Mouse (Mus musculus) forebrain, embryonic 15.5 days (tissue): ENCODE data around the gene Ptprb. TPM values are rescaled to one million over a fixed set of nuclear protein-coding genes. Genes with fewer than 3 reads are reported as not detected.

Source experiments
- ATAC-seq: fragments of 200-750 bp; cut with Nextera tagmentation; replicated peaks from 2 replicates; pipeline ENCODE4 v1.8.0; 2017; ENCODE audit warnings: mild to moderate bottlenecking, moderate TSS enrichment, moderate library complexity
- H3K27ac ChIP-seq: fragments of 300-500 bp; sonication (generic); replicated peaks from 2 replicates; pipeline ENCODE4 v1.5.1; 2015; ENCODE audit warnings: mild to moderate bottlenecking, inconsistent platforms
- H3K27me3 ChIP-seq: fragments of 300-500 bp; sonication (generic); 2 replicates; pipeline ENCODE4 v1.6.1; 2015; ENCODE audit warnings: inconsistent platforms
- H3K36me3 ChIP-seq: fragments of 300-500 bp; sonication (generic); 2 replicates; pipeline ENCODE4 v1.6.1; 2015; ENCODE audit warnings: mild to moderate bottlenecking, inconsistent platforms
- H3K4me1 ChIP-seq: fragments of 300-500 bp; sonication (generic); 2 replicates; pipeline ENCODE4 v1.6.1; 2015; ENCODE audit warnings: inconsistent platforms
- H3K4me2 ChIP-seq: fragments of 300-500 bp; sonication (generic); replicated peaks from 2 replicates; pipeline ENCODE4 v1.6.1; 2015; ENCODE audit warnings: mild to moderate bottlenecking, inconsistent platforms
- H3K4me3 ChIP-seq: fragments of 300-500 bp; sonication (generic); 2 replicates; pipeline ENCODE4 v1.5.1; 2015; ENCODE audit warnings: mild to moderate bottlenecking, inconsistent platforms
- H3K9ac ChIP-seq: fragments of 300-500 bp; sonication (generic); replicated peaks from 2 replicates; pipeline ENCODE4 v1.6.1; 2015; ENCODE audit warnings: mild to moderate bottlenecking, inconsistent platforms
- H3K9me3 ChIP-seq: fragments of 300-500 bp; sonication (generic); 2 replicates; pipeline ENCODE4 v1.6.1; 2016; ENCODE audit warnings: inconsistent platforms
- WGBS: fragments of 180-500 bp; shearing (Covaris S2); methylation state at CpG from one replicate; pipeline ENCODE4 v1.1.7; 2015; ENCODE audit warnings: mixed read lengths; 5-methylcytosine and 5-hydroxymethylcytosine counted together
- polyA plus RNA-seq: library from polyadenylated mRNA; unstranded; fragments of >200 nt; fragmentation: Nextera tagmentation; extraction: Ambion mirVana; gene quantifications from 2 replicates; pipeline ENCODE4 v1.2.1, GENCODE M21; 2015

Gene Ptprb
- polyA plus RNA-seq, 1 experiment from 2014 or later, result 2.4 TPM

DNA sequence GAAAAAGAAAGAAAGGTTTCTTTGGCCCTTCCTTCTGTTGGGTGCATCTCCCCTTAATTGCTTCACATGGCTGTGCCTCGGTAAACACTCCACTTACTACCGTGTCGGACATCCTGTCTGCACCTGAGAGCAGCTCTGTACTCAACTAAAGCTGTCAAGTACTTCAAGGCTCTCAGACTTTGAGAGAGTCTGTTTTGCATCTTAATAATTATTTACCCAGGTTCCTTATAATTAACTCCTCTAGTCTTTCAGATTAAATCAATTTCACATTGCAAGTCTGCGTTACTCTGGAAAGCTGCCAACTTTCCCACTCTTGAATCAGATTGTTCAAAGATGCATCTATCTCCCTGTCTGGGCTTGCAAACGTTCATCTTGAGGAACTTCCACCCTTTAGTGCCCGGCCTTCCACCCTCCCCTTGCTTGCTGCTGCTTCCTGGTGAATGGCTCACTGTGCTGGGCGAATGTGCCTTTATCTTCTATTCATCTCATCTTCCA, 111.1 kb downstream of the Ptprb start:
- ATAC-seq, result peak; percentile 65
- Histone ChIP-seq H3K4me3 (no peak overlapping the region), H3K4me2 (no peak overlapping the region), H3K36me3 (no peaks in the 10 kb centered on the region), H3K9ac (no peak overlapping the region), H3K9me3 (no peaks in the 10 kb centered on the region), H3K27me3 (peaks cover 3% of the 10 kb centered on the region; the same call in 1 of the 2 replicates), H3K4me1 (peaks cover 14% of the 10 kb centered on the region), H3K27ac (0 out of 2 replicates have a peak overlapping the region, but pooled peaks have one; percentile 19)
- WGBS, result 12% methylated on average over 7 of the region's 7 CpGs

- H3K27me3 ChIP-seq, result no peaks in the 10 kb centered on the region
- H3K4me2 ChIP-seq, result no peak overlapping the region
- WGBS, result 60% methylated on average over 6 of the region's 6 CpGs
- H3K27ac ChIP-seq, result no peak overlapping the region
- ATAC-seq, result no peak
- no peaks in the 10 kb centered on the region for H3K9me3 ChIP-seq
- no peak overlapping the region for H3K9ac ChIP-seq
- H3K4me3 ChIP-seq, result no peak overlapping the region
- no peaks in the 10 kb centered on the region for H3K36me3 ChIP-seq
- H3K4me1 ChIP-seq, result peaks cover 14% of the 10 kb centered on the region
Measured at GRCm38 (mm10) chr10:116388840-116389239, 113.5 kb downstream of the Ptprb start.

- H3K27me3 ChIP-seq, result no peaks in the 10 kb centered on the region
- no peaks in the 10 kb centered on the region for H3K36me3 ChIP-seq
- no peak overlapping the region for H3K27ac ChIP-seq
- H3K9ac ChIP-seq, result no peak overlapping the region
- no peak overlapping the region for H3K4me3 ChIP-seq
- H3K4me2 ChIP-seq, result no peak overlapping the region
- no peaks in the 10 kb centered on the region for H3K4me1 ChIP-seq
- WGBS, result 59% methylated on average over 9 of the region's 9 CpGs
- ATAC-seq, result no peak
- no peaks in the 10 kb centered on the region for H3K9me3 ChIP-seq
Measured at GRCm38 (mm10) chr10:116393790-116394475, 118.6 kb downstream of the Ptprb start.

DNA sequence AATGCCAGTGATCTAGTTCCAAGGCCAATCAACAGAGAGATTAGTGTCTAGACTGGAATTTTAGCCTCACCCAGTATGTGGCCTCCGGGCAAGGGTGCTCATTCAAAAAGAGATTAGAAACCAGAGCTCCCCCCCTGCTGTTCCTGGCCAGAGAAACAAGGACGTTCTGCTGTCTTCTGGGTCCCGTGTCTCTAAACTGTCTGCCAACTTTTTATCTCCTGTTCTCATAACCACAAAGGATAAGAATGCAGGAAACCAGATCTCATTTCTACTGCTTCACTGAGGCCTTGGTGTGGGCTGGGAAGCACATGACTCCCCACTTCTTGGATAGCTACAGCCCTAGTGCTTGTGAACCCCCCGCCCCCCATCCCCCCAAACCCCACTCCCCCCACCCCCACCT, 119.3 kb downstream of the Ptprb start:
- Histone ChIP-seq H3K4me3 (no peak overlapping the region), H3K27ac (no peak overlapping the region), H3K27me3 (no peaks in the 10 kb centered on the region), H3K4me1 (no peaks in the 10 kb centered on the region), H3K36me3 (no peaks in the 10 kb centered on the region), H3K9me3 (no peaks in the 10 kb centered on the region), H3K9ac (no peak overlapping the region), H3K4me2 (no peak overlapping the region)
- no peak for ATAC-seq
- WGBS, result 14% methylated on average over 4 of the region's 4 CpGs

DNA sequence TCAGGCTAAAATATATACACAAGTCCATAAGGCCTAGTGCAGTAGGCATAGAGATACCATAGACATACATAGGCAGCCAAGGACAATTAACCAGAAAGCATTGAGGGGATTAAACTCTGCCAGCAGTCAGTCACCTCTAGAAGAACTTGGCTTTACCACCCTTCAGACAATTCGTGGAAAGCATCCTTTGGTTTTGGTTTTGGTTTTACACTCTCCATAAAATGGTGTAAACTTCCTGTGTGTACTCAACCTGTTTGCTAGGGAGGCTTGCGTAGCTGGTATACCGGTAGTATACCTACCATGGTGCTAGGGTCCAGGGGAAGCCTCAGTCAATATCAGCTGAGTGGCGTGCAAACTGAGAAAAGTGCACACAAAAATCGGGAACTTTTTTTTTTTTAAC, 121.0 kb downstream of the Ptprb start:
- Histone ChIP-seq H3K36me3 (no peaks in the 10 kb centered on the region), H3K9me3 (no peaks in the 10 kb centered on the region), H3K4me2 (no peak overlapping the region), H3K4me1 (no peaks in the 10 kb centered on the region), H3K4me3 (no peak overlapping the region), H3K27ac (no peak overlapping the region), H3K27me3 (no peaks in the 10 kb centered on the region), H3K9ac (no peak overlapping the region)
- 86% methylated on average over 5 of the region's 5 CpGs for WGBS
- no peak for ATAC-seq

- Histone ChIP-seq H3K4me3 (no peak overlapping the region), H3K9ac (no peak overlapping the region), H3K4me1 (no peaks in the 10 kb centered on the region), H3K27ac (no peak overlapping the region), H3K4me2 (no peak overlapping the region), H3K27me3 (no peaks in the 10 kb centered on the region), H3K9me3 (no peaks in the 10 kb centered on the region), H3K36me3 (no peaks in the 10 kb centered on the region)
- ATAC-seq, result no peak
- WGBS, result 87% methylated on average over 13 of the region's 13 CpGs
Measured at GRCm38 (mm10) chr10:116396966-116397365, 121.6 kb downstream of the Ptprb start.

DNA sequence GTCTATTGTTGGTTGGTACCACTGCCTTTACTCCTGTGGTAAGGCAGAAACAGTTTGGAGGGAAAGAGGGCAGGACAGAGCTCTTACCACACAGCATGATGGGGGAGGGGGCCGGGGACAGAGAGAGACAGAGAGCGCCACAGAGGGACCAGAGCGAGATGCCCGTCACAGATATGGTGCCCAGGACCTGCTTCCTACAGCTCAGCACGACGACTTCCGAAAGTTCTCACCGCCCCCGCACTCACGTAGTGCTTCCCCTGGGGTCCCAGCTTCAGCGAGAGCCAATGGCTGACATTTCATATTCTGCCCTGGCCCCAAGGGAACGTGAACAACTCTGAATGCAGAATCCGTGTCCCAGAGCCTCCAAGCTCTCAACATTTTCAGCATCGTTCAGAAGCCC, 122.2 kb downstream of the Ptprb start:
- 43% methylated on average over 14 of the region's 14 CpGs for WGBS
- Histone ChIP-seq H3K36me3 (no peaks in the 10 kb centered on the region), H3K4me1 (no peaks in the 10 kb centered on the region), H3K4me2 (0 out of 2 replicates have a peak overlapping the region, but pooled peaks have one; percentile 5), H3K27me3 (no peaks in the 10 kb centered on the region), H3K4me3 (no peak overlapping the region), H3K9me3 (no peaks in the 10 kb centered on the region), H3K27ac (no peak overlapping the region), H3K9ac (no peak overlapping the region)
- ATAC-seq, result no peak

DNA sequence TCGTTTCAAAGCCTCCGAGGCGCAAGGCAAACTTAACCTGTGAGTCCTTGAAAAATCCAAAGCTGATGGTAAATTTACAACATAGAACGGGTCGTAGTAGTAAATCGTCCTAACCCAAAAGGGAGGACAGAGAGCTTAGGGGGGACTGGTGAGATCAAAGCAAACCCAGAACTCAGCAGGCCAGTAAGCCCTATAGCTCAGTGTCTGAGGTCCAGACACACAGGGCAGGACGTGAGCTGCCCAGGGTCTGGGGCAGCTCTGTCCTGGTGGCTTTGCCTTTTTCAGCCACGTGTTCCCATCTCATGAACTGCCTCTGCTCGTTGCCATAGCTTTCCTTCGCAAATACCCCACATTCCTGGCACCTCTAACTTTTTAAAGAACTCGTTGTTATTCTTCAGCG, 122.7 kb downstream of the Ptprb start:
- no peak overlapping the region for H3K9ac ChIP-seq
- no peaks in the 10 kb centered on the region for H3K4me1 ChIP-seq
- no peak overlapping the region for H3K27ac ChIP-seq
- H3K27me3 ChIP-seq, result no peaks in the 10 kb centered on the region
- 63% methylated on average over 12 of the region's 12 CpGs for WGBS
- H3K36me3 ChIP-seq, result no peaks in the 10 kb centered on the region
- ATAC-seq, result no peak
- H3K4me2 ChIP-seq, result no peak overlapping the region
- H3K4me3 ChIP-seq, result no peak overlapping the region
- H3K9me3 ChIP-seq, result no peaks in the 10 kb centered on the region

GRCm38 (mm10) chr10:116402742-116403425, 127.6 kb downstream of the Ptprb start:
- H3K27me3 ChIP-seq, result no peaks in the 10 kb centered on the region
- no peak overlapping the region for H3K4me2 ChIP-seq
- no peak overlapping the region for H3K4me3 ChIP-seq
- ATAC-seq, result no peak; the same call in 1 of the 2 replicates
- WGBS, result 85% methylated on average over 6 of the region's 6 CpGs
- H3K27ac ChIP-seq, result peak overlapping the region; percentile 76
- no peaks in the 10 kb centered on the region for H3K9me3 ChIP-seq
- no peaks in the 10 kb centered on the region for H3K36me3 ChIP-seq
- no peak overlapping the region for H3K9ac ChIP-seq
- peaks cover 8% of the 10 kb centered on the region for H3K4me1 ChIP-seq

DNA sequence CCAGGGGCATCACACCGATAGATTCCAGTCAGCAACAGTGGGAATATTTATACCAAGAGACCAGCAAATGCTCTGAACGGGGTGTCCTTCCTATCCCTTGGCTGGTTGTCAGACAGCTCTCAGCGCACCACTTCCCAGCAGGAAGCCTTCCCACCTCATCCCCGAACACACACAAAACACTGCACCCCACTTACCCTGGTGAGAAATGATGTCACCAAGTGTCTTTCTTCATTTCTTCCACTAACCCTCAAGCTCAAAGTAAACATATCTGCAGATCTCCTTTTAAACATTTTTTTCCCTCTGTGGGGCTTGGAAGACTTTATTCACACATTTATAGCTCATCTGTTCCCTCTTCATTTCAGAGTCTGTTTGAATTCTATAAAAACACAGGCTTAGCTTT, 128.4 kb downstream of the Ptprb start:
- WGBS, result 68% methylated on average over 4 of the region's 4 CpGs
- no peak overlapping the region for H3K9ac ChIP-seq
- H3K27ac ChIP-seq, result peak overlapping the region; percentile 76
- H3K4me3 ChIP-seq, result no peak overlapping the region
- H3K36me3 ChIP-seq, result no peaks in the 10 kb centered on the region
- no peaks in the 10 kb centered on the region for H3K9me3 ChIP-seq
- ATAC-seq, result no peak
- no peak overlapping the region for H3K4me2 ChIP-seq
- no peaks in the 10 kb centered on the region for H3K27me3 ChIP-seq
- peaks cover 9% of the 10 kb centered on the region for H3K4me1 ChIP-seq

DNA sequence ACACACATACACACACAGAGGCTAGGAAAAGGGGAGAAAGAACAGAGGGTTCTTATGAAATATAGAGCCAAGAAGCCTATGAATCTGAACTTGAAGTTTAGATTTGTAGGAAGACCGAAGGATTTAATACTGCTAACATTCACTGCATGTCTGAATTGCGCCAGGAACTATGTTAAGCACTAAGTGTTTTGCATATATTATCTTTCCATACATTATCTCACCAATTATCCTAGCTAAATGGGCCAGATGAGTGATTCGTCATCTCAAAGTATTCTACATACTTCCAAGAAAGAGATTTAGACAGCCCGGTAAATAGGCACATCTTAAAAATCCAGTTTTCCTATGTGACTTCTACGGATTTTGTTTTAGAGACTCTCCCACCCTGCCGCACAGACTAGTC, 129.7 kb downstream of the Ptprb start:
- 82% methylated on average over 6 of the region's 6 CpGs for WGBS
- Histone ChIP-seq H3K27me3 (no peaks in the 10 kb centered on the region), H3K4me1 (peaks cover 9% of the 10 kb centered on the region), H3K4me2 (no peak overlapping the region), H3K36me3 (no peaks in the 10 kb centered on the region), H3K9ac (no peak overlapping the region), H3K27ac (peak overlapping the region; percentile 59; the same call in 1 of the 2 replicates), H3K4me3 (no peak overlapping the region), H3K9me3 (no peaks in the 10 kb centered on the region)
- ATAC-seq, result no peak

GRCm38 (mm10) chr10:116407684-116408359, 132.5 kb downstream of the Ptprb start:
- ATAC-seq, result no peak
- peak overlapping the region; percentile 1; the same call in 1 of the 2 replicates for H3K4me2 ChIP-seq
- 53% methylated on average over 19 of the region's 19 CpGs for whole genome bisulfite sequencing

More at GRCm38 (mm10) chr10:116407684-116408359, 132.5 kb downstream of the Ptprb start:
- no peaks in the 10 kb centered on the region for H3K27me3 ChIP-seq
- peak overlapping the region; percentile 3; the same call in 1 of the 2 replicates for H3K9ac ChIP-seq
- H3K27ac ChIP-seq, result peak overlapping the region; percentile 70
- H3K36me3 ChIP-seq, result no peaks in the 10 kb centered on the region
- peaks cover 9% of the 10 kb centered on the region for H3K4me1 ChIP-seq
- no peak overlapping the region for H3K4me3 ChIP-seq
- H3K9me3 ChIP-seq, result no peaks in the 10 kb centered on the region
